Mouse (Mus musculus) forebrain, embryonic 10.5 days (tissue): ENCODE measurements around the gene Crat. TPM values are rescaled to one million over a fixed set of nuclear protein-coding genes. Genes with fewer than 3 reads are reported as not detected.
A peak's percentile ranks its signal among the peaks of the same experiment; 100 is the strongest.

ENCODE experiments used
- DNase-seq: peaks from one replicate; pipeline ENCODE4 v3.0.0-alpha.2; 2017; ENCODE audit warnings: low spot score; ENCODE audit errors: extremely low spot score
- H3K27ac ChIP-seq: fragments of 300-500 bp; sonication (generic); 2 replicates; pipeline ENCODE4 v1.5.1; 2016; ENCODE audit warnings: mild to moderate bottlenecking
- H3K27me3 ChIP-seq: fragments of 300-500 bp; sonication (generic); 2 replicates; pipeline ENCODE4 v1.6.1; 2016; ENCODE audit warnings: mild to moderate bottlenecking; ENCODE audit not compliant: poor library complexity, severe bottlenecking
- H3K36me3 ChIP-seq: fragments of 300-500 bp; sonication (generic); replicated peaks from 2 replicates; pipeline ENCODE4 v1.6.1; 2016; ENCODE audit warnings: mild to moderate bottlenecking, moderate library complexity
- H3K4me1 ChIP-seq: fragments of 300-500 bp; sonication (generic); 2 replicates; pipeline ENCODE4 v1.6.1; 2016
- H3K4me3 ChIP-seq: fragments of 300-500 bp; sonication (generic); 2 replicates; pipeline ENCODE4 v1.5.1; 2016; ENCODE audit warnings: mild to moderate bottlenecking, moderate library complexity
- H3K9me3 ChIP-seq: fragments of 300-500 bp; sonication (generic); 2 replicates; pipeline ENCODE4 v1.6.1; 2016; ENCODE audit warnings: mild to moderate bottlenecking, moderate library complexity
- WGBS: fragments of 180-500 bp; shearing (Covaris S2); methylation state at CpG from one replicate; pipeline ENCODE4 v1.1.7; 2016; 5-methylcytosine and 5-hydroxymethylcytosine counted together
- microRNA-seq: library from miRNA; unstranded; fragments of <30 nt; microRNA quantifications from one replicate; pipeline ENCODE4, GENCODE M21; 2017
- polyA plus RNA-seq: library from polyadenylated mRNA; unstranded; fragments of >200 nt; fragmentation: Nextera tagmentation; extraction: Ambion mirVana; gene quantifications from 2 replicates; pipeline ENCODE4 v1.2.1, GENCODE M21; 2016

Gene Crat
- polyA plus RNA-seq, 1 experiment from 2014 or later, result 23.6 TPM

DNA sequence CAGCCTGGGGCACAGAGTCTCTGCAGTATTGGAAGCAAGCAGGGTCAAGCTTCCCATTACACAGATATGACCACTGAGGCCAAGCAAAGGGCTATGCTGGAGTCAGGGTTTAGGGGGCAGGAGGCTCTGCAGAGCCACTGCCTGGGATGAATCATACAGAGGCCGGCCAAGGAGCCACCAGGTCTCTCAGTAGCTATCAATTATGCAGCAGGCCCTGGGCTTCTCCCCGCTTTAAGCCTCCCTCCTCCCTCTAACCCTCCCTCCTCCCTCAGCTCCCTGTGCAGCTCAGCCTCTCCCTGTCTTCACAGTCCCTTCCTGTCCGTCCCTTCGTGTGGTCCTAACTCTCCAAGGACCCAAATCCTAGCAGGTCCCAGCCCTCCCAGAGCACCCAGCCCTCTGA is 59.3 kb downstream of the Crat start:
- Histone ChIP-seq H3K36me3 (peaks cover 33% of the 10 kb centered on the region), H3K27me3 (no peaks in the 10 kb centered on the region; the same call in 1 of the 2 replicates), H3K4me1 (peaks cover 21% of the 10 kb centered on the region), H3K4me3 (no peak overlapping the region), H3K9me3 (no peaks in the 10 kb centered on the region), H3K27ac (no peak overlapping the region)
- no peak for DNase-seq
- 69% methylated on average over 4 of the region's 4 CpGs for WGBS

DNA sequence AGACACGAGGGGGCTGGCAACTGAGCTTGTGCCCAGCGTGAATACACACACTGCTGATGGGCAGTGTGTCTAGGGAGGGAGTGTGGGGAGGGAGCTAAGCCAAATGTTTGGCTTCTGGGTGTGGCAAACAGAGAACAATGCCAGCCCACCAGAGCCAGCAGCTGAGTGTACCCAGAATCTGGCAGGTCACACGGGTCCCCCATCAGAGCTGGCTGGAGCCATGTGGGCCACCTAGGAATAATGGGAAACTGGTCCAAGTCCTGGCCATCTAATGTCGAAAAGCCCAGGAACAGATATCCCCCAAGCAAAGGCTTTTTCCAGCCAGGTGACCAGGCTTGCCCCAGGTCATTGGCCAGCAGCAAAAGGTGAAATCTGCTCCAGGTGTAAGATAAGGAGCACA is 59.8 kb downstream of the Crat start:
- DNase-seq, result no peak
- Histone ChIP-seq H3K27ac (0 out of 2 replicates have a peak overlapping the region, but pooled peaks have one; percentile 5), H3K27me3 (no peaks in the 10 kb centered on the region; the same call in 1 of the 2 replicates), H3K4me3 (no peak overlapping the region), H3K9me3 (no peaks in the 10 kb centered on the region), H3K36me3 (peaks cover 37% of the 10 kb centered on the region), H3K4me1 (peaks cover 21% of the 10 kb centered on the region)
- WGBS, result 74% methylated on average over 4 of the region's 4 CpGs

DNA sequence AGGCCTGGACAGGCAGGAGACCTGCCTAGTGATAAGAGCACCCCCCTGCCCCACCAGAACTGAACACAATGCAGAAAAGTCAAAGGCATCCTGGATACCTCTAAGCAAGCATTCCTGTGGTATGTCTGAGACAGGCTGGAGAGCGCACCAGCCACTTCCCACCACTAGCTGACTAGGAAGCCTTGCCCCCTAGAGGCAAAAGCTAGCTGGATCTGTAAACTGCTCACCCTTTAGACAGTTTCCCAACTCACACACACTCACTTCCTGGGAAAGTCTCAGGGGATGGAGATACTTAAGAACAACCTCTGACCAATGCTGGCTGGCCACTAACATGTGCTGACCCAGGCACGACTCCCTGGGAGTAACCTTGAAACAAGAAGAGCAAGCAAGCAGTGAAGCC is 64.5 kb downstream of the Crat start:
- Histone ChIP-seq H3K27ac (no peak overlapping the region), H3K4me3 (no peak overlapping the region), H3K4me1 (0 out of 2 replicates have a peak, but pooled peaks cover 3% of the 10 kb centered on the region), H3K27me3 (no peaks in the 10 kb centered on the region), H3K9me3 (no peaks in the 10 kb centered on the region), H3K36me3 (peaks cover 84% of the 10 kb centered on the region)
- WGBS, result 83% methylated on average over 2 of the region's 2 CpGs
- DNase-seq, result no peak

Small RNA genes lying within 50 kb of the gene (microRNA-seq; reads per million reads assigned to microRNA genes)
- not detected for gene Gm47292

Other genes starting within 250 kb of the Crat start
- 17.1 and 17.9 TPM in 2 replicates for gene Endog, start 244.3 kb downstream of the Crat start, polyA plus RNA-seq
- gene Spout1, start 237.4 kb downstream of the Crat start, polyA plus RNA-seq, result 92.5 and 96.1 TPM in 2 replicates
- gene Kyat1, start 210.0 kb downstream of the Crat start, polyA plus RNA-seq, result 7.0 and 8.6 TPM in 2 replicates
- gene Lrrc8a, start 178.1 kb downstream of the Crat start, polyA plus RNA-seq, result 41.5 and 44.7 TPM in 2 replicates
- 0.09 and 0.16 TPM in 2 replicates for gene Gm28035, start 175.2 kb downstream of the Crat start, polyA plus RNA-seq
- gene Phyhd1, start 149.6 kb downstream of the Crat start, polyA plus RNA-seq, result 2.7 and 3.4 TPM in 2 replicates
- gene Gm28038, start 134.8 kb downstream of the Crat start, polyA plus RNA-seq, result not detected in 2 replicates
- gene Dolk, start 129.5 kb downstream of the Crat start, polyA plus RNA-seq, result 26.0 and 26.5 TPM in 2 replicates
- gene Nup188, start 129.4 kb downstream of the Crat start, polyA plus RNA-seq, result 65.2 and 72.8 TPM in 2 replicates
- 76.9 and 82.0 TPM in 2 replicates for gene Sh3glb2, start 56.5 kb downstream of the Crat start, polyA plus RNA-seq
- gene Miga2, start 51.6 kb downstream of the Crat start, polyA plus RNA-seq, result 29.9 and 30.9 TPM in 2 replicates
- 54.8 and 60.1 TPM in 2 replicates for gene Dolpp1, start 23.6 kb downstream of the Crat start, polyA plus RNA-seq
- gene Ptpa, start 226 bp upstream of the Crat start, polyA plus RNA-seq, result 149 and 165 TPM in 2 replicates
- 1.6 and 2.0 TPM in 2 replicates for gene Ier5l, start 58.4 kb upstream of the Crat start, polyA plus RNA-seq
- 0.35 TPM in 1 of 2 replicates, not detected in the other for gene Cstad, start 179.2 kb upstream of the Crat start, polyA plus RNA-seq